Mouse (Mus musculus) cerebellum, postnatal 25 days (tissue): Measurements from ENCODE around the gene Svep1.

Experiments
- DNase-seq, 2 experiments: peaks; one replicate each; pipeline ENCODE4 v3.0.0; 2021; ENCODE audit warnings: mixed read lengths in 2 of 2

Gene Svep1

DNA sequence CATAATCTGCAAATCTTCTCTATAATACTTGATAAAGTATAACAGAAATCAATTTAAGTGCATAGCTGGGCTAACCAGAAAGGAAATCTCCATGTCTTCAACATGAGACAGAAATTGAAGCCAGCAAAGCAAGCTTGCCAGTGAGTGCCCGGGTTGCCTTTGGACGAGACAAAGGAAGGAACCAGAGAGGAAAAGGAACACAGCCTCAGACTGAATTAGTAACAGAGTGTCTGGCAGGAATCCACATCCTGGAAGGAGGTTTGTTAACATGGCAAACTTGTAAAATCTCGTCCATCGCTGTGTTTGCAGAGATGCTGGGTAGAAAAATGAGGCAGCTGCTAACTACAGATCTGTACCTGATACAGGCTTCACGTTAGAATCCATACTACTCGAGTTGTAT lies 128.7 kb downstream of the Svep1 start:
- DNase-seq: peak in 1 of 2 experiments; percentile 22

DNA sequence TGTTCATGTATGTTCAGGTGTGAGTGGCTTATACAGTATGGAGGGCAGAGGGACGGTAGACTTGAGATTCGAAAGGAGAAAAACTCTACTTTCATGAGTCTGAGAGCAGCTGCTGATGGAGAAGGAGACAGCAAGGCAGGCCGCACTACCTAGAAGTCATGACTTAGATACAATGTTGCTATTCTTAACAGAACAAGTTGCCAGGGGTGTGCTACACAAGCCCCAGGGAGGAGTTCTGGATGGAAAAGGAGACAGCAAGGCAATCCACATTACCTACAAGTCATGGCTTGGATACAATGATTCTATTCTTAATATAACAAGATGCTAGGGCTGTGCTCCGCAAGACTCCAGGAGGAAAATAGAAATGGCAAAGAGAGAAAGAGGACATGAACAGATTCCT lies 129.1 kb downstream of the Svep1 start:
- no peak for DNase-seq

DNA sequence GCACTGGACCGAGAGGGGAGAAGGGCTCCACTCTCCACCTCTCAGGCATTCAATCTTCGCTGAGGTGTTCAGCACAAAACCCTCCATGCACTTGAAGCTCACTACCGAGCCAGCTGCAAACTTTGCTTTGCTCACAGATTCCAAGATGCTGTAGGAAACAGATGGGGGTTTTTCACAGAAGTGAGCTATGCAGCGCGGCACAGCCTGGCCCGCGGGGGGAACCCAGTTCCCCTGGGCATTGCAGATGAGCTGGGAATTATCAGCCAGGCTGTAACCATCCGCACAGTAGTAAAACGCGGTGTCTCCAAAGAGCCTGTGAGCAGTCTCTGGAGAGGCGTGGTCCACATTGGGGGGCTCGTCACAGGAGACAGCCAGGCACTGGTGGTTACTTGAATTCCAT lies 133.8 kb downstream of the Svep1 start:
- DNase-seq: no peak

DNA sequence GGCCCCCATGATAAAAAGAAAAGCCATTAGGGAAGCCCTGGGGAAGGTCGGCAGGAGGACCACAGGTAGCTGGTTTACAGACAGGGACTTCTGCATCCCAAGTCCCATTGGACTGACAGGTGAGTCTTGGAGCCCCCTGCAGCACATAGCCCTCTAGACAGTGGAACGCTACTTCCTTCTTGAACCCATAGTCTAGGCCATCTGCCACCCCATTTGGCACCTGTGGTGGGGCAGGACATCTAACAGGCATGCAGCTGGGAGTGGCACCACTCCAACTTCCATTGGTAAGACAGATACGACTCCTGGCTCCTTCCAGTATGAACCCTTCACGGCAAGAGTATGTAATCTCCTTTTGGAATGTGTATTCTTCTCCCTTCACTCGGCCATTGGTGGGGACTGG lies 137.8 kb downstream of the Svep1 start:
- DNase-seq: peak in 1 of 2 experiments; percentile 41

DNA sequence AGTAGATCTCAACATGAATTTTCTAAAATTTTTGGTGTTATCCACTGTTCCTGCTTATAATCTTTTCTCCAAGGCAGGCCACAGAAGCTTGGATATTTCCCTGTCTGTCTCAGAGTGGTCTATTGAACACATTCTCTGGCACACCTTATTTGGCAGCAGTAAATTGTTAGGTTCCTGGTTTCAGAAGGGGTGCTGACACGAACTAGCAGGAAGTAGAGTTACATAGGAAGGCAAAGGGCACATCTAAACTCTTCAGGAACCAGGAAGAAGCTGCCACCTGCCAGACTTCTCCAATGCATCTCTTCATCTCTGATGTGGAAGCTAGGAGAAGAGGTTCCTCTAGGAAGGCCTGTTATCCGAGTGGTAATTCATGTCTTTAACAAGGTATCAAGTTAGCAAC lies 141.9 kb downstream of the Svep1 start:
- DNase-seq: no peak

DNA sequence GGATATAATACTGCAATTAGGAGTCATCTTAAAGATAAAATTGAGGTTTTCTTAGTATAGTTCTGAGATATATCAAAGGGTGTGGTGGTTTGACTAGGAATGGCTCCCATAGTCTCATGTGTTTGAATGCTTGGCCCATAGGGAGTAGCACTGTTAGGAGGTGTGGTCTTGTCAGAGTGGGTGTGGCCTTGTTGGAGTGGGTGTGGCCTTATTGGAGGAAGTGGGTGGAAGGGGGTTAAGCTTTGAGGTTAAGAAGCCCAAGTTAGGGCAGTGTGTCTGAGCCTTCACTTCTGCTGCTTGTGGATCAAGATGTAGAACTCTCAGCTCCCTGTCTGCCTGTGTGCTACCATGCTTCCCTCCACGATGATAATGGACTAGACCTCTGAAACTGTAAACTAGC lies 143.7 kb downstream of the Svep1 start:
- DNase-seq: no peak

DNA sequence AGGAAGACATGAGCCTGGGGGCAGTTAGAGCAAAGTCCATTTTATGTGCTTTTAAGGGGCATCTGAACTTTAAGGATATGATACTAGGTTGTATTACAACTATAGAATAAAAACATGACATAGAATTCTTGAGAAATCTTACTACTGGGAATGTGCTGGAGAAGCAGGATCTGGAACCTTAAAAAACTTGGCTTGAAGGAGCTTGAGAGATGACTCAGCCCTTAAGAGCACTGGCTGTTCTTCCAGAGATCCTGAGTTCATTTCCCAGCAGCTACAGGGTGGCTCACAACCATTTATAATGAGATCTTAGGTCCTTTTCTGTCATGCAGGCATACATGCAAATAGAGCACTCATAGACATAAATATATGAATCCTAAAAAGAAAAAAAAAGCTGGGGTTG lies 151.0 kb downstream of the Svep1 start:
- no peak for DNase-seq

DNA sequence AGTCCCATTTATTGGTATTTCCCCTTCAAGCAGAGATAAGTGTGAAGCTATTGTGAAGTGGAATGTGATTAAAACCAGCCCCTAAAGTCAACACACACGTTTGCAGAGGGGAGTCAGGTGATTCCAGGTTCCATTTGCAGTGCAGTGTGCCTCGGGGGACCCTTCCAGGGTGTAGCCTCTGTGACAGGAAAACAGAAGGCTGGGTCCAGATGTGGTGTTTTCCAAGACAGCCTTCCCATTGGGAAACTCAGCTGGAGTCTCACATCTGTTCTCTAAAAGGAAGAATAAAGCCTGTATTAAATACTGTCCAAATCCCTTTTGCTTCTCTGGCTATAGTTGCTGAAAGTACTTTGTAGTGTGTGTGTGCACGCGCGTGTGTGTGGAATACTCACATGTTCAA lies 152.2 kb downstream of the Svep1 start:
- DNase-seq: no peak

DNA sequence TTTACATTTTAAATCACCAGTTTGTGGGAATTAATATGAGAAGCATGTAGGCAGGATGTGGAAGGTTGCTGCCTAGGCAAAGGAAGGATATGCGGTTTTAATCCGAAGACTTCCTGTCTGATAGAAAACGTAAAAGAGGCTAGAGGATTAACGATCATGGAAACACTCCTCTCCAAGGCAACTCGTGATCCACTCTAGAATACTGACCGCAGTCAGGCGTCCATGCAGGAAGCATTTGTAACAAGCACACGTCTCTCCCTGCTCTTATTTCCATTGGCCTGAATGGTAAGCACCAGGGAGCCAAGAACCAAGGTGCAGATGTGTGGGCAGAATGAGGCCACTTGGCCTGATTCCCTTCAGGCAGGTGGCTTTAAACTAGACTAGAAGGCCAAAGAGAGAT lies 155.9 kb downstream of the Svep1 start:
- DNase-seq: no peak

DNA sequence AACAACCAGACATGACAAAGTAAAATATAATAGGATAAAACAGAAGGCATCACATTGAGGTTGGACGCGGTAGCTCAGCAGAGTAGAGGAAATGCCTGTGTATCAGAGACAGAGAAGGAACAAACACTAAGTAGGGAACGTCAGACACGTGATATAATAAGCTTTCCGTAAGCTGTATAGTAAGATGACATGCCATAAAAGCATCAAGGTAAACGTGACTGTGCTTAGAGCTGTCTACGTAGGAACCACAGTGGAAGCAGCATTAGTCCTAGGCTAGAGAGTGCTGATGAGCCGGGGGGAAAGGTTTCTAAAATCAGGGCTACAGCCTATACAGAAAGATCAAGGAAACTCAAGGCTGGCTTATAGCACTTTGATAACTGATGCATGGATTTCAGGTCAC lies 156.4 kb downstream of the Svep1 start:
- no peak for DNase-seq

DNA sequence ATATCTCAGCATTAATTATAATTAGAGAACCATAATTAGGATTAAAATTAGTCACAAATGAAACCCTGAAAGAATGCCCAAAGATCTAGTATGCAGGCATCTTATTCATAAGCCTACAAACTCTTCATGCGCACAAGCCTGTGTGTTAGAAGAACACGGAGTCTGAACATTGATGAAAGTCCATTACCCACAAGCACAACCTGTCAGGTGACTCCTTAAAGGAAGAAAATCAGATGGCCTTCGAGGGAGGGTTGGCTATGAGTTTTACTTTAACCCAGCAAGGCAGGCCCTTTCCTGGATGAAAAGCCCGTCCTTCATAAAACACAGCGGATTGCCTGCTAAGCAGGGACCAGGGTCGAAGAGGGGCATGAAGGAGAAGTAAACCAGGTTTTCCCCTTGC lies 161.8 kb downstream of the Svep1 start:
- no peak for DNase-seq

DNA sequence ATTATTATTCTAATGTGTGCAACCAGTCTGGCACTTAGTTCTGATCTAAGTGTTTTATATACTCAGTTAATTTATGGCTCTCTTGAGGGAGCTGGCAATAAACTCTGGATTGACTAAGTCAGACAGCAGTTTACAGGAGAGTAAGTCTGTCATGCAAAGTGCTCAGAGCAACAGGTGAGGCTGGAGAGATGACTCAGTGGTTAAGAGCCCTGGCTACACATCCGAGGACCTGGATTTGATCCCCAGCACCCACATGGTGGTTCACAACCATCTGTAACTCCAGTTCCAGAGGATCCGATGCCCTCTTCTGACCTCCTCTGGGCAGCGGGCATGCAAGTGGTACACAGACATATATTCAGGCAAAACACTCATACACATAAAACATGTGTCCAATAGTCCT lies 162.3 kb downstream of the Svep1 start:
- no peak for DNase-seq

DNA sequence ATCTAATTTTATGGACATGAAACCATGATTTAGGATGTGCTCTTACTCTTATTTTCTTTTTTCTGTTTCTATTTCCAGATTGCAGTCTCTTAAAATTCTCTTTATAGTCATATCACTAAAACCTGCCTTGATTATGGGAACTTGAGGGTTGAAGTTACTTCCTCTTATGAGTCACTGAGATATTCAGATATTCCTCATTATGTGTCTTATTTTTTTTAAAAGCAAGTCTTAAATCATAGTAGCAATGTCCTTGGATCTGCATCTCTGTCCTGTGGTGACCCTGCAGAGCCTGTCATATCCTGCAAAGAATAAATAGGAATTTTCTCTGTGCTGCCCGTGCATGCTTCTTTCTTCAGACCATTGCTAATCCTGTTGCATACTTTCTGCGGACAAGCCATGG lies 166.6 kb downstream of the Svep1 start:
- no peak for DNase-seq

DNA sequence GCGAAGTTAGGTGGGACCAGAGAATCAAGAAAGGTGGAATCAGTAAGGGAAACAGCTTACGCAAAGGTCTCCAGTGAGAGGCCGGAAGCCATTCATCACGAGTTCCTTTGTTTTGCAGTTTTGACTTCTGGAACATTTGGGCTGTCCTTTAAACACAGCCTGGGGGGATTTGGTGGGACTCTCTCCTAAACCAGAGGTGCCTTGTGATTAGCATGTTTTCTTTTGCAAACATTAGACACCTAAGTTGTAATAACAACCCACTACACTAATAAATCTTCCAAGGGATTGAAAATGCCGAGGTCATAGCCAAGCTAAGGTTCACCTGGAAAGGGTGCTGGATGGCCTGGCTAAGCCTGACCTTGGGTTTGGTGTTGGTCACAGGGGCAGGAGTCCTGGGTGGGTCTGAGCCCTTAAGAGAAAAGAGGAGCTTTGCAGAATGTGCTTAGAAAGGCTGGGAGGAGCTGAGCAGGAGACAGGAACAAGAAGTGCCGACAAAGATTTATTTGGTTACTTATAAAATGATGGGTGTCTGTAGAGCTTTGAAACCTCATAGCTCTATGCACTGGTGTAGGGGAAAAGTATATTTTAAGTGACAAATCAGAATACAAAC lies 169.5 kb downstream of the Svep1 start:
- no peak for DNase-seq

DNA sequence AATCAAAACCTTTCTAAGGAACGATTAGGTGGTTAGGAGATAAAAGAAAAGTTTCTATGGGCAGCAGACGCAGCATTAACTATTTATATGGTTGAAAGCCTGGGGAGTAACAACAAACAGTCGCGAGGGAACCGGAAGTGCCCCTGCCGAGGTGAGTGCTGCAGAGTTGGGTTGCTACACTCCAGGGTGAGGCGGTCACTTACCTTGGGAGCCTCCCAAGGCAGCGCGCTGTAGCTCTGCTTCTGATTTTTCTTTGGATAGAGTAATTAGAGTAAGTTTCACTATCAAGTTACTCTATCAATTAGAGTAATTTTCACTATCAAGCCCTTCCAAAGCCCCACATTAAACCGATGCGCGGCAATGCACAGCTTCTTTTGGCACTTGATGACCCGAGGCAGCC lies 172.0 kb downstream of the Svep1 start:
- no peak for DNase-seq

DNA sequence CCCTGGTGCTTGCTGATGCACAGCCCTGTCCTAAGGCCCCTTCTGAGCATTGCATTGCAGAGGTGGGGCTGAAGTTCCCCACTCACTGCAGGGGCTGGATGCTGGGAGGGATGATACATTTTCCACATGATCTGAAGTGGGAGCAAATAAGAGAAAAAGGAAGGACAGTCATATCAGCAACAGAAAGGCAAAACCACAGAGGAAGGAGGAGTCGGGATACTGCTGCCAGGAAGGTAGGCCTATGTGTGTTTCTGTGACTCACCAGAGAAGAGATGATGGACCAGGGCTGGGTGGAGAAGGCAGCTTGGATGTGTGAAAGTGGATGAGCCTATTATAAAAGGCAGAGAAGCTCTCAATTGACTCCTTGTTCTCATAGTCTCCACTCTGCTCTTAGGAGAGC lies 173.9 kb downstream of the Svep1 start:
- no peak for DNase-seq

DNA sequence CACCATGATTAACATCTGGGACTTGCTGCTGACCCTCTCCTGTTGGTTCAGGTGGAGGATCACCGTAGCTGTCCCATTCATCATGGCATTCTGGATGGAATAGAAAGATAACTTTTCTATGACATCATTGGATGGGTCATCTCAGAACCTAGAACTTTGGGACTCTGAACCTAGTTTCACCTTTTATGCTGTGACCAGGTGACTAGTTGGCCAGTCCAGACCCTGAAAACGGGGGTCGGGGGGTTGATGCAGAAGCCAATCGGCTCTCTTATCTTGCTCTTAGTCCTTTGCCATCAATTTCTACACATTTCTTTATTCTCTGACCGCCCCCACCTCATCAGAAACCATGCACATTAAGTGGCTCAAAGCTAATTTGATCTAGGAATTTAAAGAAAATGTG lies 197.6 kb downstream of the Svep1 start, which contains the start of gene Txndc8:
Gene Txndc8, minus strand, starts transcription at position 101 of the 400 bp plus-strand sequence.
- no peak for DNase-seq

DNA sequence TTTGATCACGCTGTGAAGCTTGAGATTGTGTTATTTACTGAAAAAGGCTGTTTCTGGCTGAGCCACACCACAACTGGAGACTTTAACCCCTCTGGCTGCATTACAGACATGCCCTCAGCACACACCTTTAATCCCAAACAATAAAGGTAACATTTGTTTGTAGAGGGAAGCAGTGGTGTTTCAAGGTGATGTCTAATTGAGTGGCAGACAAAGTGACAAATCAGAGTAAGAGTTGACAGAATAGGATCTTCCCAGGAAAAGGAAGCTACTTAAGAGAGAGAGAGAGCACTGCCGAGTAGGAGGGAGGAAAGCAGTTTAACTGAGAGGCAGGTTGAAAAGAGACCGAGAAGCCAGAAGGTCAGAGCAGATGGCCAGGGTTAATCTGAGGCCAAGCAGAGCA lies 203.2 kb downstream of the Svep1 start:
- DNase-seq: no peak
